Mouse (Mus musculus): ENCODE results near the gene Gm44965.

The Gm44965 gene

GRCm38 (mm10) chr6:48593158-48594042 lies at the start of gene Gm44965, which contains the start of gene Repin1:
Gm44965 (plus strand) TSS chr6:48593941.
Repin1 (plus strand) TSS chr6:48593883.
- peak; percentile 79 to 92 for DNase-seq (ENCODE audit: low spot score in 2 of 2)

- DNase-seq (ENCODE audit: low spot score in 2 of 2) = no peak
These were observed 48.5 kb upstream of the Gm44965 start for GRCm38 (mm10) chr6:48545251-48545650.

GRCm38 (mm10) chr6:48546271-48546670 lies 47.5 kb upstream of the Gm44965 start:
- DNase-seq (ENCODE audit: low spot score in 2 of 2) = no peak

- no peak for DNase-seq (ENCODE audit: low spot score in 2 of 2)
These were observed 46.9 kb upstream of the Gm44965 start for GRCm38 (mm10) chr6:48546858-48547257.

- no peak for DNase-seq (ENCODE audit: low spot score in 2 of 2)
These were observed 45.4 kb upstream of the Gm44965 start for GRCm38 (mm10) chr6:48548314-48548713.

- DNase-seq (ENCODE audit: low spot score in 2 of 2) = no peak
These were observed 40.8 kb upstream of the Gm44965 start for GRCm38 (mm10) chr6:48552918-48553317.

GRCm38 (mm10) chr6:48553819-48554218 lies 39.9 kb upstream of the Gm44965 start:
- no peak for DNase-seq (ENCODE audit: low spot score in 2 of 2)

- peak; percentile 91 to 98 for DNase-seq (ENCODE audit: low spot score in 2 of 2)
These were observed 39.2 kb upstream of the Gm44965 start, which contains the start of gene Lrrc61 for GRCm38 (mm10) chr6:48554280-48555103. Lrrc61 (plus strand) TSS chr6:48554796.

GRCm38 (mm10) chr6:48555104-48555890 lies 38.4 kb upstream of the Gm44965 start:
- DNase-seq (ENCODE audit: low spot score in 2 of 2) = peak; percentile 58 to 81

- no peak for DNase-seq (ENCODE audit: low spot score in 2 of 2)
These were observed 37.8 kb upstream of the Gm44965 start for GRCm38 (mm10) chr6:48555956-48556355.

GRCm38 (mm10) chr6:48565693-48566310 lies 27.9 kb upstream of the Gm44965 start:
- no peak for DNase-seq (ENCODE audit: low spot score in 2 of 2)

- DNase-seq (ENCODE audit: low spot score in 2 of 2) = no peak
These were observed 27.4 kb upstream of the Gm44965 start for GRCm38 (mm10) chr6:48566312-48566711.

GRCm38 (mm10) chr6:48568036-48568984 lies 25.4 kb upstream of the Gm44965 start:
- no peak for DNase-seq (ENCODE audit: low spot score in 2 of 2)

GRCm38 (mm10) chr6:48569065-48569807 lies 24.5 kb upstream of the Gm44965 start:
- no peak for DNase-seq (ENCODE audit: low spot score in 2 of 2)

GRCm38 (mm10) chr6:48572014-48572413 lies 21.7 kb upstream of the Gm44965 start:
- DNase-seq (ENCODE audit: low spot score in 2 of 2) = no peak

GRCm38 (mm10) chr6:48572572-48573061 lies 21.1 kb upstream of the Gm44965 start, which contains the start of gene Rarres2:
Rarres2 (minus strand) TSS chr6:48572789.
- no peak for DNase-seq (ENCODE audit: low spot score in 2 of 2)

- no peak for DNase-seq (ENCODE audit: low spot score in 2 of 2)
These were observed 20.5 kb upstream of the Gm44965 start for GRCm38 (mm10) chr6:48573280-48573679.

- no peak for DNase-seq (ENCODE audit: low spot score in 2 of 2)
These were observed 19.8 kb upstream of the Gm44965 start for GRCm38 (mm10) chr6:48573981-48574380.

GRCm38 (mm10) chr6:48578736-48579135 lies 15.0 kb upstream of the Gm44965 start:
- no peak for DNase-seq (ENCODE audit: low spot score in 2 of 2)

Measured in left cerebral cortex, adult 9 months (tissue).